Mouse (Mus musculus) midbrain, embryonic 15.5 days (tissue): ENCODE results near the gene Pet117. TPM values are rescaled to one million over a fixed set of nuclear protein-coding genes. Genes with fewer than 3 reads are reported as not detected.
"Not testable (repeated sequence)": the region's sequence is repeated elsewhere in the genome, so short reads cannot be mapped to it uniquely, and the experiment has no call there.

Source experiments
- ATAC-seq: fragments of 200-750 bp; cut with Nextera tagmentation; replicated peaks from 2 replicates; pipeline ENCODE4 v1.8.0; 2017; ENCODE audit warnings: moderate TSS enrichment
- H3K27ac ChIP-seq: fragments of 300-500 bp; sonication (generic); 2 replicates; pipeline ENCODE4 v1.5.1; 2015; ENCODE audit warnings: mild to moderate bottlenecking, inconsistent platforms
- H3K27me3 ChIP-seq: fragments of 300-500 bp; sonication (generic); replicated peaks from 2 replicates; pipeline ENCODE4 v1.6.1; 2015; ENCODE audit warnings: inconsistent platforms
- H3K36me3 ChIP-seq: fragments of 300-500 bp; sonication (generic); replicated peaks from 2 replicates; pipeline ENCODE4 v1.6.1; 2015; ENCODE audit warnings: inconsistent platforms
- H3K4me1 ChIP-seq: fragments of 300-500 bp; sonication (generic); 2 replicates; pipeline ENCODE4 v1.6.1; 2015; ENCODE audit warnings: inconsistent platforms
- H3K4me2 ChIP-seq: fragments of 300-500 bp; sonication (generic); 2 replicates; pipeline ENCODE4 v1.6.1; 2015; ENCODE audit warnings: inconsistent platforms, mild to moderate bottlenecking, moderate library complexity
- H3K4me3 ChIP-seq: fragments of 300-500 bp; sonication (generic); 2 replicates; pipeline ENCODE4 v1.5.1; 2015; ENCODE audit warnings: mild to moderate bottlenecking, inconsistent platforms
- H3K9ac ChIP-seq: fragments of 300-500 bp; sonication (generic); 2 replicates; pipeline ENCODE4 v1.6.1; 2015; ENCODE audit warnings: mild to moderate bottlenecking, inconsistent platforms
- H3K9me3 ChIP-seq: fragments of 300-500 bp; sonication (generic); 2 replicates; pipeline ENCODE4 v1.6.1; 2016; ENCODE audit warnings: inconsistent platforms
- WGBS: fragments of 180-500 bp; shearing (Covaris S2); methylation state at CpG from one replicate; pipeline ENCODE4 v1.1.7; 2015; ENCODE audit warnings: mixed read lengths; 5-methylcytosine and 5-hydroxymethylcytosine counted together
- polyA plus RNA-seq: library from polyadenylated mRNA; unstranded; fragments of >200 nt; fragmentation: Nextera tagmentation; extraction: Ambion mirVana; gene quantifications from 2 replicates; pipeline ENCODE4 v1.2.1, GENCODE M21; 2015

Gene Pet117
- polyA plus RNA-seq, 1 experiment from 2014 or later = 2.9 TPM

- peaks cover 24% of the 10 kb centered on the region; the same call in 1 of the 2 replicates for H3K27me3 ChIP-seq
- H3K27ac ChIP-seq, H3K4me2 ChIP-seq, H3K9ac ChIP-seq, H3K4me1 ChIP-seq, H3K4me3 ChIP-seq, H3K36me3 ChIP-seq, ATAC-seq, H3K9me3 ChIP-seq: not testable (repeated sequence)
- WGBS = 74% methylated on average over 6 of the region's 6 CpGs
These were observed 30.6 kb upstream of the Pet117 start for GRCm38 (mm10) chr2:144338149-144338548.

- no peaks in the 10 kb centered on the region for H3K36me3 ChIP-seq
- 84% methylated on average over 4 of the region's 4 CpGs for WGBS
- ATAC-seq = no peak
These were observed 25.6 kb upstream of the Pet117 start for GRCm38 (mm10) chr2:144343158-144343557.

GRCm38 (mm10) chr2:144348525-144348924, 20.3 kb upstream of the Pet117 start:
- Histone ChIP-seq H3K27me3 (no peaks in the 10 kb centered on the region), H3K4me1 (no peaks in the 10 kb centered on the region), H3K4me2 (no peak overlapping the region), H3K9me3 (no peaks in the 10 kb centered on the region), H3K9ac (no peak overlapping the region), H3K4me3 (no peak overlapping the region), H3K27ac (no peak overlapping the region), H3K36me3 (no peaks in the 10 kb centered on the region)
- WGBS = 72% methylated on average over 3 of the region's 3 CpGs
- no peak for ATAC-seq

More at GRCm38 (mm10) chr2:144343158-144343557, 25.6 kb upstream of the Pet117 start:
- Histone ChIP-seq H3K27ac (no peak overlapping the region), H3K27me3 (no peaks in the 10 kb centered on the region), H3K4me3 (no peak overlapping the region), H3K4me2 (no peak overlapping the region), H3K4me1 (no peaks in the 10 kb centered on the region), H3K9ac (no peak overlapping the region), H3K9me3 (no peaks in the 10 kb centered on the region)

- Histone ChIP-seq H3K9ac (no peak overlapping the region), H3K27me3 (no peaks in the 10 kb centered on the region), H3K4me1 (no peaks in the 10 kb centered on the region), H3K27ac (no peak overlapping the region), H3K4me3 (no peak overlapping the region), H3K36me3 (no peaks in the 10 kb centered on the region), H3K9me3 (no peaks in the 10 kb centered on the region), H3K4me2 (no peak overlapping the region)
- 89% methylated on average over 11 of the region's 11 CpGs for WGBS
- ATAC-seq = no peak
These were observed 16.0 kb upstream of the Pet117 start for GRCm38 (mm10) chr2:144352843-144353242.

- H3K4me1 ChIP-seq = peaks cover 18% of the 10 kb centered on the region
- H3K9ac ChIP-seq = peak overlapping the region; percentile 83
- H3K27ac ChIP-seq = peak overlapping the region; percentile 94
- WGBS = under 1% methylated on average over 38 of the region's 43 CpGs
- peaks cover 10% of the 10 kb centered on the region for H3K36me3 ChIP-seq
- peak overlapping the region; percentile 69 for H3K4me2 ChIP-seq
- H3K27me3 ChIP-seq = no peaks in the 10 kb centered on the region
- H3K4me3 ChIP-seq = peak overlapping the region; percentile 81
- H3K9me3 ChIP-seq = no peaks in the 10 kb centered on the region
- peak; percentile 92 for ATAC-seq
These were observed 225 bp downstream of the Pet117 start for GRCm38 (mm10) chr2:144369020-144369421.

- H3K27me3 ChIP-seq = no peaks in the 10 kb centered on the region
- H3K9ac ChIP-seq = peak overlapping the region; percentile 83
- H3K9me3 ChIP-seq = no peaks in the 10 kb centered on the region
- ATAC-seq = peak; percentile 59
- peak overlapping the region; percentile 81 for H3K4me3 ChIP-seq
- H3K36me3 ChIP-seq = peaks cover 14% of the 10 kb centered on the region
- peaks cover 18% of the 10 kb centered on the region for H3K4me1 ChIP-seq
- H3K27ac ChIP-seq = peak overlapping the region; percentile 94
- WGBS = 1% methylated on average over 12 of the region's 12 CpGs
- peak overlapping the region; percentile 69 for H3K4me2 ChIP-seq
These were observed 715 bp downstream of the Pet117 start for GRCm38 (mm10) chr2:144369511-144369910.

- H3K36me3 ChIP-seq = peaks cover 24% of the 10 kb centered on the region
- ATAC-seq = no peak
- no peak overlapping the region for H3K4me3 ChIP-seq
- H3K4me1 ChIP-seq = peaks cover 18% of the 10 kb centered on the region
- H3K4me2 ChIP-seq = no peak overlapping the region
- no peaks in the 10 kb centered on the region for H3K9me3 ChIP-seq
- WGBS = 90% methylated on average over 4 of the region's 4 CpGs
- no peak overlapping the region for H3K9ac ChIP-seq
- H3K27ac ChIP-seq = no peak overlapping the region
- no peaks in the 10 kb centered on the region for H3K27me3 ChIP-seq
These were observed 2.8 kb downstream of the Pet117 start for GRCm38 (mm10) chr2:144371566-144371965.

- no peaks in the 10 kb centered on the region for H3K27me3 ChIP-seq
- no peaks in the 10 kb centered on the region for H3K9me3 ChIP-seq
- H3K4me1 ChIP-seq = peaks cover 18% of the 10 kb centered on the region
- ATAC-seq = no peak
- peaks cover 34% of the 10 kb centered on the region for H3K36me3 ChIP-seq
- H3K4me2 ChIP-seq = no peak overlapping the region
- H3K4me3 ChIP-seq = no peak overlapping the region
- no peak overlapping the region for H3K9ac ChIP-seq
- 96% methylated on average over 9 of the region's 9 CpGs for WGBS
- no peak overlapping the region for H3K27ac ChIP-seq
These were observed 4.3 kb downstream of the Pet117 start for GRCm38 (mm10) chr2:144373063-144373462.

- peaks cover 8% of the 10 kb centered on the region for H3K4me1 ChIP-seq
- 96% methylated on average over 10 of the region's 10 CpGs for WGBS
- peaks cover 42% of the 10 kb centered on the region for H3K36me3 ChIP-seq
- no peak for ATAC-seq
- no peak overlapping the region for H3K9ac ChIP-seq
- H3K27me3 ChIP-seq = no peaks in the 10 kb centered on the region
- no peak overlapping the region for H3K27ac ChIP-seq
- H3K9me3 ChIP-seq = no peaks in the 10 kb centered on the region
- H3K4me3 ChIP-seq = no peak overlapping the region
- H3K4me2 ChIP-seq = no peak overlapping the region
These were observed 6.4 kb downstream of the Pet117 start for GRCm38 (mm10) chr2:144375063-144375703.

GRCm38 (mm10) chr2:144381293-144381692, 12.5 kb downstream of the Pet117 start:
- H3K36me3 ChIP-seq = peaks cover 34% of the 10 kb centered on the region

GRCm38 (mm10) chr2:144381741-144382140, 12.9 kb downstream of the Pet117 start:
- H3K27me3 ChIP-seq = no peaks in the 10 kb centered on the region
- no peak overlapping the region for H3K4me2 ChIP-seq
- H3K9ac ChIP-seq = no peak overlapping the region
- H3K9me3 ChIP-seq = no peaks in the 10 kb centered on the region
- ATAC-seq = no peak
- H3K36me3 ChIP-seq = peaks cover 33% of the 10 kb centered on the region
- no peak overlapping the region for H3K4me3 ChIP-seq
- H3K27ac ChIP-seq = no peak overlapping the region
- H3K4me1 ChIP-seq = no peaks in the 10 kb centered on the region
- whole genome bisulfite sequencing = 91% methylated on average over 4 of the region's 4 CpGs

More at GRCm38 (mm10) chr2:144381293-144381692, 12.5 kb downstream of the Pet117 start:
- Histone ChIP-seq H3K4me2 (no peak overlapping the region), H3K4me1 (no peaks in the 10 kb centered on the region), H3K27me3 (no peaks in the 10 kb centered on the region), H3K4me3 (no peak overlapping the region), H3K9me3 (no peaks in the 10 kb centered on the region), H3K9ac (no peak overlapping the region), H3K27ac (no peak overlapping the region)
- ATAC-seq = no peak
- whole genome bisulfite sequencing = 86% methylated on average over 3 of the region's 3 CpGs

GRCm38 (mm10) chr2:144382624-144383138, 13.9 kb downstream of the Pet117 start:
- Histone ChIP-seq H3K27ac (no peak overlapping the region), H3K27me3 (no peaks in the 10 kb centered on the region), H3K4me2 (no peak overlapping the region), H3K4me3 (no peak overlapping the region), H3K9me3 (no peaks in the 10 kb centered on the region), H3K9ac (no peak overlapping the region), H3K4me1 (no peaks in the 10 kb centered on the region), H3K36me3 (peaks cover 27% of the 10 kb centered on the region)
- WGBS = 87% methylated on average over 7 of the region's 7 CpGs
- ATAC-seq = no peak

GRCm38 (mm10) chr2:144386296-144386695, 17.5 kb downstream of the Pet117 start:
- Histone ChIP-seq H3K4me2 (no peak overlapping the region), H3K27ac (no peak overlapping the region), H3K36me3 (peaks cover 33% of the 10 kb centered on the region), H3K9me3 (no peaks in the 10 kb centered on the region), H3K9ac (no peak overlapping the region), H3K27me3 (no peaks in the 10 kb centered on the region), H3K4me1 (no peaks in the 10 kb centered on the region), H3K4me3 (no peak overlapping the region)
- no peak for ATAC-seq
- 54% methylated on average over 2 of the region's 2 CpGs for WGBS
